12 mouse cellular contexts compared by ENCODE assay signal in genomic region chr12:28799798-28800411, GRCm38 (mm10). TPM values are rescaled to one million over a fixed set of nuclear protein-coding genes. Genes with fewer than 3 reads are reported as not detected.
DNase-seq lines count a peak whose midpoint lies in the region; ATAC-seq lines count a peak whose summit lies in the region.
"Had no signal": no experiment of that assay in that cellular context is flagged by ENCODE, and none has a peak within 500 bp of the region (broad histone marks: within the 10 kb centered on the region; RNA-seq: fewer than 3 reads in every experiment).

No protein-coding gene starts in this region.

- H3K27me3 ChIP-seq in forebrain, embryonic 11.5 days (ENCODE audit: control insufficient read depth, insufficient read depth, low read length): no peaks in the 10 kb centered on the region
- H3K27me3 ChIP-seq in neural tube, embryonic 14.5 days (ENCODE audit: control insufficient read depth, insufficient read depth, low read length): no peaks in the 10 kb centered on the region

- intact Hi-C loops in left cerebral cortex, postnatal 4 days (cut with DNase I): no loop called here
- intact Hi-C loops in left cerebral cortex, postnatal 10 days (cut with DNase I): no loop called here

- 31% methylated on average over 11 of the region's 11 CpGs for whole genome bisulfite sequencing in forebrain, embryonic 11.5 days
- 24% methylated on average over 11 of the region's 11 CpGs for WGBS in neural tube, embryonic 14.5 days

- H3K36me3 ChIP-seq in forebrain, embryonic 11.5 days (ENCODE audit: control insufficient read depth, insufficient read depth, low read length): no peaks in the 10 kb centered on the region
- no peaks in the 10 kb centered on the region for H3K36me3 ChIP-seq in neural tube, embryonic 14.5 days (ENCODE audit: control insufficient read depth, insufficient read depth, low read length)

- H3K9ac ChIP-seq in forebrain, embryonic 11.5 days (ENCODE audit: low read length): peak overlapping the region; percentile 13; the same call in 1 of the 2 replicates
- peak overlapping the region; percentile 26; the same call in 1 of the 2 replicates for H3K9ac ChIP-seq in neural tube, embryonic 14.5 days (replicated peaks; ENCODE audit: low read depth, low read length)
- H3K9ac ChIP-seq: liver, embryonic 14.5 days had no signal

- H3K27ac ChIP-seq in forebrain, embryonic 11.5 days (ENCODE audit: low read depth, low read length): peak overlapping the region; percentile 51
- peak overlapping the region; percentile 30; the same call in 1 of the 2 replicates for H3K27ac ChIP-seq in neural tube, embryonic 14.5 days (ENCODE audit: low read depth, low read length)
- H3K27ac ChIP-seq: liver, embryonic 14.5 days had no signal

- no peak overlapping the region for H3K4me3 ChIP-seq in forebrain, embryonic 11.5 days (ENCODE audit: low read depth, low read length)
- no peak overlapping the region for H3K4me3 ChIP-seq in neural tube, embryonic 14.5 days (ENCODE audit: low read depth, low read length)

- H3K9me3 ChIP-seq in forebrain, embryonic 11.5 days (ENCODE audit: control insufficient read depth, low read length): no peaks in the 10 kb centered on the region
- no peaks in the 10 kb centered on the region for H3K9me3 ChIP-seq in neural tube, embryonic 14.5 days (ENCODE audit: control insufficient read depth, low read length)

- no peak overlapping the region for H3K4me2 ChIP-seq in forebrain, embryonic 11.5 days (ENCODE audit: low read depth, low read length, severe bottlenecking)
- H3K4me2 ChIP-seq in neural tube, embryonic 14.5 days (ENCODE audit: low read depth, low read length): no peak overlapping the region
- H3K4me2 ChIP-seq: heart, embryonic 11.5 days had no signal

- peak; percentile 75 for ATAC-seq in forebrain, embryonic 11.5 days (replicated peaks; ENCODE audit: low FRiP score)
- peak; percentile 73; the same call in 1 of the 2 replicates for ATAC-seq in neural tube, embryonic 14.5 days (ENCODE audit: low read depth)
- no peak for ATAC-seq in CD4-positive, CD25-positive, alpha-beta regulatory T cell, adult 4 months

- H3K4me1 ChIP-seq in forebrain, embryonic 11.5 days (replicated peaks; ENCODE audit: control insufficient read depth, insufficient read depth, low read length): peaks cover 10% of the 10 kb centered on the region
- peaks cover 7% of the 10 kb centered on the region; the same call in 1 of the 2 replicates for H3K4me1 ChIP-seq in neural tube, embryonic 14.5 days (ENCODE audit: control insufficient read depth, insufficient read depth, low read length)

- DNase-seq in left cerebral cortex, postnatal 4 days: peak; percentile 61
- no peak for DNase-seq in left cerebral cortex, postnatal 10 days (ENCODE audit: extremely low spot score in 1 of 2, low spot score in 2 of 2)
- peak; percentile 69 for DNase-seq in forebrain, embryonic 11.5 days (ENCODE audit: low spot score)
- peak; percentile 58 for DNase-seq in hindlimb bud, embryonic 11.5 days (ENCODE audit: extremely low spot score, low read depth, low spot score)
- no peak for DNase-seq in c-Kit-positive CD71-positive TER-119-positive erythroid progenitor cells, embryonic 14.5 days (ENCODE audit: low spot score)
- DNase-seq in T-cell, adult 2 months (ENCODE audit: low spot score): no peak
- DNase-seq: adrenal gland, postnatal 36 days; kidney, postnatal 25 days had no signal

RNA-seq across cellular contexts. Expression of gene Eipr1, which starts 48.3 kb away (rescaled TPM):
- total RNA-seq in left cerebral cortex, postnatal 4 days (2021): 10 to 100 TPM; 46.2 to 49.9 TPM
- total RNA-seq in left cerebral cortex, postnatal 10 days (2021): 10 to 100 TPM; 51.4 to 57.0 TPM
- polyA plus RNA-seq in forebrain, embryonic 11.5 days (2014; fragmentation: Nextera tagmentation; extraction: Ambion mirVana): 36.3 and 40.3 TPM in 2 replicates
- polyA plus RNA-seq in neural tube, embryonic 14.5 days (2014; fragmentation: Nextera tagmentation; extraction: Ambion mirVana): 72.5 and 77.3 TPM in 2 replicates
- polyA plus RNA-seq in CD4-positive, CD25-positive, alpha-beta regulatory T cell, adult 4 months (2017; shearing (Covaris generic)): 10 to 100 TPM; 40.1 to 54.7 TPM

RNA-seq across cellular contexts. Expression of gene Trappc12, which starts 49.6 kb away (rescaled TPM):
- 10 to 100 TPM; 40.8 to 41.8 TPM for total RNA-seq in left cerebral cortex, postnatal 4 days (2021)
- 10 to 100 TPM; 51.2 to 52.9 TPM for total RNA-seq in left cerebral cortex, postnatal 10 days (2021)
- 40.0 and 40.1 TPM in 2 replicates for polyA plus RNA-seq in forebrain, embryonic 11.5 days (2014; fragmentation: Nextera tagmentation; extraction: Ambion mirVana)
- 43.6 and 46.9 TPM in 2 replicates for polyA plus RNA-seq in neural tube, embryonic 14.5 days (2014; fragmentation: Nextera tagmentation; extraction: Ambion mirVana)
- polyA plus RNA-seq in CD4-positive, CD25-positive, alpha-beta regulatory T cell, adult 4 months (2017; shearing (Covaris generic)): 10 to 100 TPM; 44.8 to 63.7 TPM

Comparison
In these comparisons a context has a peak if more than half of its experiments do, and no peak if none do; other contexts are left out.
1. DNase-seq: peak in left cerebral cortex, postnatal 4 days (single experiment), forebrain, embryonic 11.5 days (single experiment) and hindlimb bud, embryonic 11.5 days (single experiment); none in left cerebral cortex, postnatal 10 days (0 of 2), c-Kit-positive CD71-positive TER-119-positive erythroid progenitor cells, embryonic 14.5 days (single experiment) and T-cell, adult 2 months (single experiment).